Mouse (Mus musculus): ENCODE results near the gene H2afj. TPM values are rescaled to one million over a fixed set of nuclear protein-coding genes. Genes with fewer than 3 reads are reported as not detected.

The H2afj gene
- total and polyA plus RNA-seq, 3 experiments = 29.4 to 49.4 (median 30.1) TPM

DNA sequence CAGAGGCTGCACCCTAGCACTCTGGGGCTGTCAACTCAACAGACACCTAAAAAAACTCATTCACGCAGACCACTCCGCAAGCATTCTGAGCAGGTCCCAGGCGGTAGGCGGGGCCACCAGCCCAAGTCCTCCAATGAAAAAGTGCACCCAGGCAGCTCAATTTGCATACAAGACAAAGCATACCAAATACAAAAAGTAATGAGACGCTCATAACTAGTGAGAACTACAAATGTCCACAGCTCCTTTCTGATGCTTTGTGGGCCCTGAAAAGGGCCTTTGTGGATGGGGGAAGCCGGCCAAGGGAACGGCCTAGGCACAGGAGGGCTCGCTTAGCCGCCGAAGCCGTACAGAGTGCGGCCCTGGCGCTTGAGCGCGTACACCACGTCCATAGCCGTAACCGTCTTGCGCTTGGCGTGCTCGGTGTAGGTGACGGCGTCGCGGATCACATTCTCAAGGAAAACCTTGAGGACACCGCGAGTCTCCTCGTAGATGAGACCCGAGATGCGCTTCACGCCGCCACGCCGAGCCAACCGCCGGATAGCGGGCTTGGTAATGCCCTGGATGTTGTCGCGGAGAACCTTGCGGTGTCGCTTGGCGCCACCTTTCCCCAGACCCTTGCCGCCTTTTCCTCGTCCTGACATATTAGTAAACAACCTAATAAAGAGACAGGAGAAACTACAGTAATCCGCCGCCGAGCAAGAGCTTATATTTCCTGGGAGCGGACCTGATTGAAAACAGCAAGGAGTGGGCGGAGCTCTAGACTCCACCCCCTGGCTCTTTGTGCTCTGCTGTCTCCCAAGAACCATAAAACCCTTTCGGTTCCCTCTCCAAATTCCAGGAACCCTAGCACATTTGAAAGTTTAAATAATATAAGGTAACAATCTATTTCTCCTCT, 4.1 kb upstream of the H2afj start, which contains the start of gene Hist4h4:
Gene Hist4h4 (minus strand): TSS at position 677 of the 895 bp plus-strand sequence.
- peak within 1 kb of the TSS; percentile 77 for H3K9ac ChIP-seq (ENCODE audit: low read depth, low read length)
- no peaks in the 10 kb centered on the region for H3K36me3 ChIP-seq (ENCODE audit: control insufficient read depth, insufficient read depth, low read length)
- intact Hi-C loops (cut with DNase I) = loop anchor here (1.0 kb wide), 1 partner anchor 23 kb away; the partner anchor contains the start of gene BC049715
- peak within 1 kb of the TSS; percentile 71 for H3K4me3 ChIP-seq
- no peaks in the 10 kb centered on the region for H3K79me2 ChIP-seq (replicated peaks; ENCODE audit: control insufficient read depth, insufficient read depth, low read length)
- DNase-seq = peak; percentile 96 to 99
- peak within 1 kb of the TSS; percentile 99 for H3K27ac ChIP-seq
- no peaks in the 10 kb centered on the region for H3K27me3 ChIP-seq (ENCODE audit: control insufficient read depth, insufficient read depth, low read length)
- peaks cover 4% of the 10 kb centered on the region for H3K4me1 ChIP-seq (ENCODE audit: control insufficient read depth, insufficient read depth, low read length)
- WGBS = under 1% methylated on average over 50 of the region's 50 CpGs
- peak; percentile 100 for TF ChIP-seq POLR2A (IDR thresholded peaks at IDR 0.05; ENCODE audit: insufficient read depth, low read depth, low read length)
- peak; percentile 90 for TF ChIP-seq EP300 (IDR thresholded peaks at IDR 0.05; ENCODE audit: insufficient read depth, low read depth, low read length)
- TF ChIP-seq CTCF (IDR thresholded peaks at IDR 0.05) = no peak

DNA sequence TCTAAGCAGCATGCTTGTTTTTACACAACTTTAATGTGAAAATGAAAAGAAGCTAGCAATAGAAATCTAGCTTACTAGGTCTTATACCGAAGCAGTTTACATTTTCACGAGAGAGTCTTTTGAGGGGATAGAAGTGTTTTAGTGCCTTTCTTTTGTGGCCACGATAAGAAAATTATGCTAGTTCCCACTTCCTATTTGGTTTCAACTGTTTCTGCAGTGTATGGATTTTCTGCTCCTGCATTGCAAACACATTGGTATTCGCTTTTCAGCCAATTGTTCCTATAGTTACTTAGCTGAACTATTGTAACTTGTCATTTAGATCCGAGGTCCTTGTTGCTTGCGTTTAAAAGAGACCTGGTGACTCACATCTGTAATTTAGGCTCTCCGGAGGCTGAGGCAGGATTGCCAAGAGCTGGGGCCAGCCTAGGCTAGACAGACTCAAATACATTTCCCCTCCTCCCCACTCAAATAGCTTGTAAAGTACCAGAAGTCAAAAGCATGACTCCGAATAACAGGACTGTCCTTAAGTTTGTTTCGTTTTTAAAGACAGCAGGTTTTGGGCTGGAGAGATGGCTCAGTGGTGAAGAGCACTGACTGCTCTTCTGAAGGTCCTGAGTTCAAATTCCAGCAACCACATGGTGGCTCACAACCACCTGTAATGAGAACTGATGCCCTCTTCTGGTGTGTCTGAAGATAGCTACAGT, 3.2 kb upstream of the H2afj start:
- TF ChIP-seq POLR2A (IDR thresholded peaks at IDR 0.05; ENCODE audit: insufficient read depth, low read depth, low read length) (no peak), CTCF (IDR thresholded peaks at IDR 0.05) (no peak), EP300 (IDR thresholded peaks at IDR 0.05; ENCODE audit: insufficient read depth, low read depth, low read length) (no peak)
- Histone ChIP-seq H3K27me3 (ENCODE audit: control insufficient read depth, insufficient read depth, low read length) (no peaks in the 10 kb centered on the region), H3K4me3 (peak overlapping the region; percentile 71), H3K36me3 (ENCODE audit: control insufficient read depth, insufficient read depth, low read length) (no peaks in the 10 kb centered on the region), H3K79me2 (replicated peaks; ENCODE audit: control insufficient read depth, insufficient read depth, low read length) (no peaks in the 10 kb centered on the region), H3K4me1 (ENCODE audit: control insufficient read depth, insufficient read depth, low read length) (peaks cover 4% of the 10 kb centered on the region), H3K27ac (peak overlapping the region; percentile 99), H3K9ac (ENCODE audit: low read depth, low read length) (no peak overlapping the region)
- no peak for DNase-seq
- intact Hi-C loops (cut with DNase I) = loop anchor here (1.0 kb wide), 1 partner anchor 22 kb away; the partner anchor contains the start of gene BC049715
- 18% methylated on average over 9 of the region's 9 CpGs for WGBS

DNA sequence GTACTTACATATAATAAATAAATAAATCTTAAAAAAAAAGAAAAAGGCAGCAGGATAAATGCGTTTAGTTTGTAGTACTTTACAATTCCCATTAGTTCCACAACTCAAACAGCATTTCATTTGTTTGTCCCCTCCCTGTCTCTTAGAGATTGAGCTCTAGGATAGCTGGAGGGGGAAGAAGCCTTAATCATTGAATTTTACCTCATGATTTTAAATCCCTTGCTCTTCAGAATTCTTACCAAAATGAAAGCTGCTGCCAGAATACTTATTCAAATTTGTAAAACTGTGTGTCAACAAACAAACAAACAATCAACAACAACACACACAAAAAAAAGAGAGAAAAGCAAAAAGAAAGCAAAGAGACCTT, 2.7 kb upstream of the H2afj start:
- TF ChIP-seq EP300 (IDR thresholded peaks at IDR 0.05; ENCODE audit: insufficient read depth, low read depth, low read length) (no peak), CTCF (IDR thresholded peaks at IDR 0.05) (no peak), POLR2A (IDR thresholded peaks at IDR 0.05; ENCODE audit: insufficient read depth, low read depth, low read length) (no peak)
- Histone ChIP-seq H3K27me3 (ENCODE audit: control insufficient read depth, insufficient read depth, low read length) (no peaks in the 10 kb centered on the region), H3K36me3 (ENCODE audit: control insufficient read depth, insufficient read depth, low read length) (no peaks in the 10 kb centered on the region), H3K27ac (peak overlapping the region; percentile 99), H3K4me1 (ENCODE audit: control insufficient read depth, insufficient read depth, low read length) (peaks cover 4% of the 10 kb centered on the region), H3K9ac (ENCODE audit: low read depth, low read length) (no peak overlapping the region), H3K79me2 (replicated peaks; ENCODE audit: control insufficient read depth, insufficient read depth, low read length) (no peaks in the 10 kb centered on the region), H3K4me3 (no peak overlapping the region)
- 78% methylated on average over 1 of the region's 1 CpGs for WGBS
- DNase-seq = no peak
- intact Hi-C loops (cut with DNase I) = no loop called here

DNA sequence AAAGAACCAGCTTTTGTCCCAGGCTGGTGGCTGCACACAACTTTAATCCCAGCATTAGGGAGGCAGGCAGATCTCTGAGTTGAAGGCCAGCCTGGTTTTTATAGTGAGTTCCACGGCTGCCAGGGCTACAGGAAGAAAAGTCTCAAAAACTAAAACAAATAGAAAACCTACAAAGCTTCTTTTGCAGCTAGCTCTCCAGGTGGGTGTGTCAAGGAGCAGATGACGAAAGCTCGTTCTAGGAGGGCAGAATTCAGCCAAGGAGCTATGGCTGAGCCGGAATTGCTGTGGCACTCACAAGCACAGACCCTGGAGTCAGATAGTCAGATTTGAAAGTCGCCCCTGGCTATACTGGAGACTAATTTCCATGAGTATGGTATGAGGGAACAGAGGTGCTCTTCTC, 1.2 kb upstream of the H2afj start:
- DNase-seq = no peak
- H3K9ac ChIP-seq (ENCODE audit: low read depth, low read length) = no peak overlapping the region
- no peaks in the 10 kb centered on the region for H3K27me3 ChIP-seq (ENCODE audit: control insufficient read depth, insufficient read depth, low read length)
- H3K27ac ChIP-seq = no peak overlapping the region
- WGBS = 85% methylated on average over 5 of the region's 5 CpGs
- no peaks in the 10 kb centered on the region for H3K36me3 ChIP-seq (ENCODE audit: control insufficient read depth, insufficient read depth, low read length)
- peaks cover 4% of the 10 kb centered on the region for H3K4me1 ChIP-seq (ENCODE audit: control insufficient read depth, insufficient read depth, low read length)
- no peaks in the 10 kb centered on the region for H3K79me2 ChIP-seq (replicated peaks; ENCODE audit: control insufficient read depth, insufficient read depth, low read length)
- H3K4me3 ChIP-seq = no peak overlapping the region
- intact Hi-C loops (cut with DNase I) = no loop called here
- no peak for TF ChIP-seq CTCF (IDR thresholded peaks at IDR 0.05)
- TF ChIP-seq POLR2A (IDR thresholded peaks at IDR 0.05; ENCODE audit: insufficient read depth, low read depth, low read length) = no peak
- TF ChIP-seq EP300 (IDR thresholded peaks at IDR 0.05; ENCODE audit: insufficient read depth, low read depth, low read length) = no peak

DNA sequence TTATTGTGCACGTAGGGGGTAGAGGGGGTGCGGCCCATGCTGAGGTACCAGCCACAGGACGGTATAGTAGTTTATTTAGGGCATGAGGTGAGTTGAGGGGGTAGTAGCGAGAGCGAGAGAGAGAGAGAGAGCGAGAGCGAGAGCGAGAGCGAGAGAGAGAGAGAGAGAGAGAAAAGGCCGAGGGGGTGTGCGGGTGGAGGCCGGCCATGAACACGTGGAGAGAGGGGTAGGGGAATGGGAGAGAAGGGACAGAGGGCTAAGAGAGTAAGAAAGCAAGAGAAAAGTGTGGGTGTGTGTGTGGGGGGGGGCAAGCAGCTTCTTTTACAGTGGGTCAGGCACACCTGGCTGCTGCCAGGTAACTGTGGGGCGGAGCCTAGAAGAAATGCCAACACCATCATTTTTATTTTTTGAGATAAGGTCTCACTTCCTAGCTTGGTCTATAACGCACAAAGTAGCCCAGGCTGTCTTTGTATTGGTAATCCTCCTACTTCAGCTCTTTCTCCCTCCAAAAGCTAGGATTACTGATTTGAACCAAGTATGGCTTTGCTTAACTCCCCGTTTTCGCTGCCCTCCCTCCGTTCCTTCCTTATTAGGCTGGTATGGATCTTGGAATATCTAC, 540 bp upstream of the H2afj start:
- Histone ChIP-seq H3K27ac (peak overlapping the region; percentile 75), H3K4me3 (peak overlapping the region; percentile 51), H3K36me3 (ENCODE audit: control insufficient read depth, insufficient read depth, low read length) (no peaks in the 10 kb centered on the region), H3K79me2 (replicated peaks; ENCODE audit: control insufficient read depth, insufficient read depth, low read length) (no peaks in the 10 kb centered on the region), H3K9ac (ENCODE audit: low read depth, low read length) (peak overlapping the region; percentile 22), H3K4me1 (ENCODE audit: control insufficient read depth, insufficient read depth, low read length) (peaks cover 4% of the 10 kb centered on the region), H3K27me3 (ENCODE audit: control insufficient read depth, insufficient read depth, low read length) (no peaks in the 10 kb centered on the region)
- no peak for TF ChIP-seq EP300 (IDR thresholded peaks at IDR 0.05; ENCODE audit: insufficient read depth, low read depth, low read length)
- no peak for TF ChIP-seq CTCF (IDR thresholded peaks at IDR 0.05)
- no peak for TF ChIP-seq POLR2A (IDR thresholded peaks at IDR 0.05; ENCODE audit: insufficient read depth, low read depth, low read length)
- intact Hi-C loops (cut with DNase I) = no loop called here
- WGBS = 40% methylated on average over 18 of the region's 18 CpGs
- DNase-seq = no peak
